Mouse (Mus musculus) embryo, embryonic 11.5 days (tissue): ENCODE measurements around the gene Gpatch1.

Experiments
- DNase-seq: peaks from one replicate; pipeline ENCODE4 v3.0.0-alpha.2; 2012; ENCODE audit warnings: low read depth, low spot score

Gene Gpatch1

GRCm38 (mm10) chr7:35235308-35235707, 82.9 kb downstream of the Gpatch1 start:
- DNase-seq = peak; percentile 67

GRCm38 (mm10) chr7:35234361-35235245, 83.6 kb downstream of the Gpatch1 start:
- peak; percentile 98 for DNase-seq

- no peak for DNase-seq
These were observed 84.4 kb downstream of the Gpatch1 start for GRCm38 (mm10) chr7:35233861-35234260.

- DNase-seq = no peak
These were observed 85.3 kb downstream of the Gpatch1 start for GRCm38 (mm10) chr7:35232796-35233455.

GRCm38 (mm10) chr7:35230333-35230732, 87.9 kb downstream of the Gpatch1 start:
- no peak for DNase-seq
